Mouse (Mus musculus): ENCODE results near the gene Hpse2. TPM values are rescaled to one million over a fixed set of nuclear protein-coding genes. Genes with fewer than 3 reads are reported as not detected.

Hpse2 gene
- polyA plus RNA-seq, 1 experiment from 2014 or later = 6.0 TPM

- Histone ChIP-seq H3K4me1 (replicated peaks; ENCODE audit: control insufficient read depth, insufficient read depth, low read length) (no peaks in the 10 kb centered on the region), H3K4me2 (ENCODE audit: low read depth, low read length) (no peak overlapping the region), H3K27me3 (ENCODE audit: control insufficient read depth, insufficient read depth, low read depth, low read length) (no peaks in the 10 kb centered on the region), H3K27ac (ENCODE audit: low read length) (no peak overlapping the region), H3K4me3 (ENCODE audit: low read length) (no peak overlapping the region), H3K36me3 (ENCODE audit: control insufficient read depth, insufficient read depth, low read length) (no peaks in the 10 kb centered on the region), H3K9ac (ENCODE audit: low read length) (no peak overlapping the region), H3K9me3 (ENCODE audit: control insufficient read depth, low read length) (0 out of 2 replicates have a peak, but pooled peaks cover 2% of the 10 kb centered on the region)
- ATAC-seq (ENCODE audit: low read depth) = no peak
- WGBS = 81% methylated on average over 5 of the region's 5 CpGs
These were observed 531.1 kb downstream of the Hpse2 start for GRCm38 (mm10) chr19:42857096-42857495.

DNA sequence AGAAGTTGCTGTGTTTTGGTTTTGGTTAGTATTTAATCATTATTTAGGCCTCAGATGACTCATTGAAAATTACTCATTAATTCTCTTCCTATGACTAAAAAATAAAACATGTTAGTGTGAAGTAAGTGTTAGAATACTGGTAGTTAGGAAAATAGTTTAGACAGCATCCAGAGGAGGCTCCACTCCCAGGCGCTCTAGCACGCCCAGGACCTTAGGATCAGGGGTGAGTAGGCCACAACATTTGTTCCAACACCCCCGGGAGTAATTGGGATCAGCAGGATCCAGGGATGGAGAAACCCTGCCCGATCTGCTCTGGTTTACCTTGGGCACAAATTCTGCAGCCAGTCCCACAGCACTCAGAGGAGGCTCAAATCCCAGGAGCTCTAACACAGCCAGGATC, 532.5 kb downstream of the Hpse2 start:
- Histone ChIP-seq H3K9me3 (ENCODE audit: control insufficient read depth, low read length) (0 out of 2 replicates have a peak, but pooled peaks cover 2% of the 10 kb centered on the region), H3K27me3 (ENCODE audit: control insufficient read depth, insufficient read depth, low read depth, low read length) (no peaks in the 10 kb centered on the region), H3K27ac (ENCODE audit: low read length) (no peak overlapping the region), H3K4me1 (replicated peaks; ENCODE audit: control insufficient read depth, insufficient read depth, low read length) (no peaks in the 10 kb centered on the region; the same call in 1 of the 2 replicates), H3K4me2 (ENCODE audit: low read depth, low read length) (no peak overlapping the region), H3K36me3 (ENCODE audit: control insufficient read depth, insufficient read depth, low read length) (no peaks in the 10 kb centered on the region), H3K9ac (ENCODE audit: low read length) (no peak overlapping the region), H3K4me3 (ENCODE audit: low read length) (no peak overlapping the region)
- no peak for ATAC-seq (ENCODE audit: low read depth)
- WGBS = 80% methylated on average over 4 of the region's 4 CpGs

DNA sequence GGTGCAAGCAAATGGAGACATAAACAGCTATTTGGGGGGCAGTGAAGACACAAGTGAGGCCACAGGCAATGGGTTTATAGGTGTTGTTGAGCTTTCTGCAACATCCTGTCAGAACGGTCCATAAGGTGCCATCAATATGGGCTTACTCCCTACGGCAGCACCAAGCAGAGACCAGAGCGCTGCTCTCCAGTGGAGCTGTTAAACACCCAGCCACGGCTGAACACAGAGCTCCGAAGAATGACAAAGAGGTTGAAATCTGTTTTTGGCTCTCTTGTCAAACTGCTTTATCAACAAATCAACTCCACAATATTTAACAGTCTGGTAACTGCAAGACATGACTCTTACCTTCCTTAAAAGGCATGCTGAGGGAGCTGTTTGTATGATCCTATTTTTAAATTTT, 537.7 kb downstream of the Hpse2 start:
- no peaks in the 10 kb centered on the region for H3K27me3 ChIP-seq (ENCODE audit: control insufficient read depth, insufficient read depth, low read depth, low read length)
- no peak overlapping the region for H3K9ac ChIP-seq (ENCODE audit: low read length)
- no peaks in the 10 kb centered on the region for H3K36me3 ChIP-seq (ENCODE audit: control insufficient read depth, insufficient read depth, low read length)
- no peak overlapping the region for H3K4me2 ChIP-seq (ENCODE audit: low read depth, low read length)
- no peak overlapping the region for H3K27ac ChIP-seq (ENCODE audit: low read length)
- peak; percentile 74 for ATAC-seq (ENCODE audit: low read depth)
- H3K4me3 ChIP-seq (ENCODE audit: low read length) = no peak overlapping the region
- no peaks in the 10 kb centered on the region; the same call in 1 of the 2 replicates for H3K4me1 ChIP-seq (replicated peaks; ENCODE audit: control insufficient read depth, insufficient read depth, low read length)
- 52% methylated on average over 5 of the region's 5 CpGs for WGBS
- H3K9me3 ChIP-seq (ENCODE audit: control insufficient read depth, low read length) = 0 out of 2 replicates have a peak, but pooled peaks cover 2% of the 10 kb centered on the region

DNA sequence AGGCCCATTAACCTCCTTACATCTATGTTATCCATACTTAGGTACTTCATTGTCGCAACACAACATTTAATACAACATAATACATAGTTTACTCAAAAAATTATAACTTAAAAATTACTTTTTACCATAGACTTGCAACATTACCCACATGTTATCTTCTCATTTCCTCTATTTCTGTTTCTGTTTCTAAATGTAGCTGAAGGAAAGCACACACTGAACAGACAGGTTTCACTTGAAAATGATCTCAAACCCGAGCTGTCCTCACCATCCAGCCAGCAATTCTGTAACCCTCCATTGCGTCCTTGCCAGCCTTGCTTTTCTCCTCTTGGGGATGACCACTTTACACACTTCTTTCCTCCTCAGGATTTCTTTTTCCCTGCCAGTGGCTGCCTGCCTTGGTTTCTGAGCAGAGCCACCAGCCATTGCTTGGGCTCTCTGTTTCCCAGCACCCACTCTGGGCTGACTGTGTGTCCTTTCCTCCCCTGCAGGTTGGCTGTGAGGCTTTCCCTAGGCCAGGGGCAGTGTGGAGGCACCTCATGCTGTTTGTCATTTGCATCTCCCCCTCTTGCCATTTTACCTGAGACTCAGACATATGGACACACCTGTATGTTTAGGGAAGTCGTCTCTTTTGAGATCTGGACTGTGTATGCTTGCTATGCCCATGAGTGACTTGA, 548.4 kb downstream of the Hpse2 start:
- H3K27ac ChIP-seq (ENCODE audit: low read length) = no peak overlapping the region
- no peaks in the 10 kb centered on the region for H3K27me3 ChIP-seq (ENCODE audit: control insufficient read depth, insufficient read depth, low read depth, low read length)
- H3K9me3 ChIP-seq (ENCODE audit: control insufficient read depth, low read length) = no peaks in the 10 kb centered on the region
- H3K4me2 ChIP-seq (ENCODE audit: low read depth, low read length) = no peak overlapping the region
- peaks cover 13% of the 10 kb centered on the region for H3K4me1 ChIP-seq (replicated peaks; ENCODE audit: control insufficient read depth, insufficient read depth, low read length)
- no peaks in the 10 kb centered on the region for H3K36me3 ChIP-seq (ENCODE audit: control insufficient read depth, insufficient read depth, low read length)
- H3K4me3 ChIP-seq (ENCODE audit: low read length) = no peak overlapping the region
- H3K9ac ChIP-seq (ENCODE audit: low read length) = no peak overlapping the region
- no peak for ATAC-seq (ENCODE audit: low read depth)
- 70% methylated on average over 4 of the region's 4 CpGs for WGBS

DNA sequence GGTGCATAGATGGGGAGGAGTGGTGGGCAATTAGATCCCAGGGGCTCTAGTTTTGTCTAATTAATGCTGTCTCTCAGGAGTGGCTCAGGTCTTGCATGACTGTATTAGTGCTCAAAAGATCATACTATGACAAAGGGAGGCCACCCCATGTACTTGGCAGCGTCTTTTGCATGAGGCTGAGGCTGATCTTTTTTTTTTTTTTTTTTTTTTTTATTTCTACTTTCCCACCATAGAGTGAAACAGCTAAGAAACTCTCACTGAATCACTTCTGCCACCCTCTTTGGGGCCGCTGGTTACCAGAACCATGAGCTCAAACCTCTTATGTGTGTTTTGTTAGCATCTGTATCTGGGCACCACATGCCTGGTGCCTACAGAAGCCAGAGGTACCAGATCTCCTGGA, 549.0 kb downstream of the Hpse2 start:
- Histone ChIP-seq H3K4me2 (ENCODE audit: low read depth, low read length) (no peak overlapping the region), H3K27ac (ENCODE audit: low read length) (no peak overlapping the region), H3K36me3 (ENCODE audit: control insufficient read depth, insufficient read depth, low read length) (no peaks in the 10 kb centered on the region), H3K9ac (ENCODE audit: low read length) (no peak overlapping the region), H3K4me3 (ENCODE audit: low read length) (no peak overlapping the region), H3K9me3 (ENCODE audit: control insufficient read depth, low read length) (no peaks in the 10 kb centered on the region), H3K4me1 (replicated peaks; ENCODE audit: control insufficient read depth, insufficient read depth, low read length) (peaks cover 13% of the 10 kb centered on the region), H3K27me3 (ENCODE audit: control insufficient read depth, insufficient read depth, low read depth, low read length) (no peaks in the 10 kb centered on the region)
- WGBS = 86% methylated on average over 2 of the region's 2 CpGs
- no peak for ATAC-seq (ENCODE audit: low read depth)

GRCm38 (mm10) chr19:42838271-42838670, 549.9 kb downstream of the Hpse2 start:
- no peak overlapping the region for H3K4me2 ChIP-seq (ENCODE audit: low read depth, low read length)
- H3K27me3 ChIP-seq (ENCODE audit: control insufficient read depth, insufficient read depth, low read depth, low read length) = no peaks in the 10 kb centered on the region
- 62% methylated on average over 2 of the region's 2 CpGs for WGBS
- no peak for ATAC-seq (ENCODE audit: low read depth)
- no peak overlapping the region for H3K9ac ChIP-seq (ENCODE audit: low read length)
- peaks cover 13% of the 10 kb centered on the region for H3K4me1 ChIP-seq (replicated peaks; ENCODE audit: control insufficient read depth, insufficient read depth, low read length)
- H3K4me3 ChIP-seq (ENCODE audit: low read length) = no peak overlapping the region
- no peaks in the 10 kb centered on the region for H3K36me3 ChIP-seq (ENCODE audit: control insufficient read depth, insufficient read depth, low read length)
- H3K27ac ChIP-seq (ENCODE audit: low read length) = no peak overlapping the region
- H3K9me3 ChIP-seq (ENCODE audit: control insufficient read depth, low read length) = no peaks in the 10 kb centered on the region

DNA sequence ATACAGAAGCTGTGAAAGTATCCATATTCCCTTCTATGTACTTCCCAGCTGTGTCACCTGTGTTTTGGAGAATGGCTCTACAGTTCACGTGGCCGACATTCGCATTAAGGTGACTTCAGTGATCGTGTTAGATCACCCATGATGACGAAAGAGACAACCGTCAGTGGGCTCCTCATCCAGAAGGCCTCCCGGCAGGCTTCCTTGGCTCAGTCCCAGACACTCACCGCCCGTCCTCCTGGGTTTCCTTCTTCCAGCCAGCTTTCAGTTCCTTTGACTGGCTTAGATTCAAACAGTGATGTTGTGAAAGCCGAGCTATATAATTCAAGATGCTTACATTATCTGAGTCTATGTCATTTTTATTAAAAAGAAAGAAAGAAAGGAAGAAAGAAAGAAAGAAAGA, 550.6 kb downstream of the Hpse2 start:
- Histone ChIP-seq H3K9me3 (ENCODE audit: control insufficient read depth, low read length) (no peaks in the 10 kb centered on the region), H3K9ac (ENCODE audit: low read length) (no peak overlapping the region), H3K27ac (ENCODE audit: low read length) (no peak overlapping the region), H3K36me3 (ENCODE audit: control insufficient read depth, insufficient read depth, low read length) (no peaks in the 10 kb centered on the region), H3K4me1 (replicated peaks; ENCODE audit: control insufficient read depth, insufficient read depth, low read length) (peaks cover 13% of the 10 kb centered on the region), H3K4me3 (ENCODE audit: low read length) (no peak overlapping the region), H3K4me2 (ENCODE audit: low read depth, low read length) (no peak overlapping the region), H3K27me3 (ENCODE audit: control insufficient read depth, insufficient read depth, low read depth, low read length) (no peaks in the 10 kb centered on the region)
- WGBS = 47% methylated on average over 10 of the region's 10 CpGs
- ATAC-seq (ENCODE audit: low read depth) = no peak

- H3K27me3 ChIP-seq (ENCODE audit: control insufficient read depth, insufficient read depth, low read depth, low read length) = no peaks in the 10 kb centered on the region
- no peak overlapping the region for H3K9ac ChIP-seq (ENCODE audit: low read length)
- 87% methylated on average over 7 of the region's 7 CpGs for WGBS
- no peaks in the 10 kb centered on the region for H3K36me3 ChIP-seq (ENCODE audit: control insufficient read depth, insufficient read depth, low read length)
- H3K4me3 ChIP-seq (ENCODE audit: low read length) = no peak overlapping the region
- no peaks in the 10 kb centered on the region for H3K9me3 ChIP-seq (ENCODE audit: control insufficient read depth, low read length)
- no peak overlapping the region for H3K4me2 ChIP-seq (ENCODE audit: low read depth, low read length)
- peaks cover 10% of the 10 kb centered on the region for H3K4me1 ChIP-seq (replicated peaks; ENCODE audit: control insufficient read depth, insufficient read depth, low read length)
- no peak for ATAC-seq (ENCODE audit: low read depth)
- no peak overlapping the region for H3K27ac ChIP-seq (ENCODE audit: low read length)
These were observed 555.0 kb downstream of the Hpse2 start for GRCm38 (mm10) chr19:42833126-42833525.

DNA sequence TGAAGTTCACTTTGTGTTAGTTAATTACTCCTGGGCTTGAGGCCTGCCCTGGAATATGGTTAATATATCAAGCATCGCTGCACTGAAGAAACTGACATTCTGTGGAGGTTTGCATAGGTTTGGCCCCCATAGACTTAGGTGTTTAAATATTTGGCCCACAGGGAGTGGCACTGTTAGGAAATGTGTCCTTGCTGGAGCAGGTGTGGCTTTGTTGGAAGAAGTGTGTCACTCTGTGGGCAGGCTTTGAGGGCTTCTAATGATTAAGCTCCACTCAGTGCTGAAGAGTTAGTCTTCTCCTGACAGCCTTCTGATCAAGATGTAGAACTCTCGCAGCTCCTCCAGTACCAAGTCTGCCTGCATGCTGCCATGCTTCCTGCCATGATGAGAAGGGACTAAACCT, 555.9 kb downstream of the Hpse2 start:
- ATAC-seq (ENCODE audit: low read depth) = peak; percentile 67

More for the DNA sequence above, 555.9 kb downstream of the Hpse2 start:
- 67% methylated on average over 2 of the region's 2 CpGs for WGBS
- H3K4me1 ChIP-seq (replicated peaks; ENCODE audit: control insufficient read depth, insufficient read depth, low read length) = peaks cover 13% of the 10 kb centered on the region
- H3K36me3 ChIP-seq (ENCODE audit: control insufficient read depth, insufficient read depth, low read length) = no peaks in the 10 kb centered on the region
- no peak overlapping the region for H3K27ac ChIP-seq (ENCODE audit: low read length)
- no peak overlapping the region for H3K4me2 ChIP-seq (ENCODE audit: low read depth, low read length)
- no peaks in the 10 kb centered on the region for H3K9me3 ChIP-seq (ENCODE audit: control insufficient read depth, low read length)
- H3K9ac ChIP-seq (ENCODE audit: low read length) = no peak overlapping the region
- no peaks in the 10 kb centered on the region for H3K27me3 ChIP-seq (ENCODE audit: control insufficient read depth, insufficient read depth, low read depth, low read length)
- H3K4me3 ChIP-seq (ENCODE audit: low read length) = no peak overlapping the region

Data from lung, embryonic 16.5 days (tissue).